8 mouse cellular contexts compared by ENCODE assay signal in the genomic region with DNA sequence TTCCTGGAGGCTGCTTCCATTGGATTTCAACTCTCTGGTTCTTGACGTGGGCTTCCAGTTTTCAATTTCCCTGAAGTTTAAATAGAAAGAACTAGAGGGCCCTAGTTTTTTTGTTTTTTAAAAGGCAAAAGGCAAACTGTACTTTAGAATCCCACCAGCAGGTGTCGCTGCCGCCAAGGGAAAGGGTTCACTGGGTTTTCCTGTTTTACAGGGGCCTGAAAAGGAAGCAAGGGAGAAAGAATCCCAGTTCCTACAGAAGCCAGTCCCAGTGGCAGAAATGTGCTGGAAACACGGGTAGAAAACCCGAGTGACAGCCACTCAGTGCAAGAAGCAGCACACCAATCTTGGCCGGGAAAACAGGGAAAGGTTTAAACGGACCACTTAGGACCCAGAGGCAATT. TPM values are rescaled to one million over a fixed set of nuclear protein-coding genes. Genes with fewer than 3 reads are reported as not detected.
DNase-seq lines count a peak whose midpoint lies in the region; ATAC-seq lines count a peak whose summit lies in the region.
"Had no signal": no experiment of that assay in that cellular context is flagged by ENCODE, and none has a peak within 500 bp of the region (broad histone marks: within the 10 kb centered on the region; RNA-seq: fewer than 3 reads in every experiment).

No protein-coding gene starts in this region.

- peak; percentile 77 for DNase-seq in MN1 (ENCODE audit: low spot score)
- peak; percentile 64 for DNase-seq in cerebellum, adult 9-11 months
- DNase-seq in gastrocnemius, postnatal 36 days: peak; percentile 78 to 80
- DNase-seq in kidney, postnatal 25 days: peak; percentile 65 to 88
- peak; percentile 72 for DNase-seq in lung, postnatal 25 days (ENCODE audit: low spot score)
- peak; percentile 70 to 92 for DNase-seq in spleen, postnatal 4 days (ENCODE audit: low spot score in 2 of 2)
- DNase-seq: liver, embryonic 13.5 days had no signal

- peak; percentile 32 for ATAC-seq in CD4-positive, CD25-positive, alpha-beta regulatory T cell, adult 4 months

- intact Hi-C loops in gastrocnemius, postnatal 36 days (cut with DNase I): loop anchor here (1.0 to 2.0 kb wide), 2 partner anchors 191 to 243 kb away; no protein-coding TSS in a partner anchor

RNA-seq across cellular contexts. Expression of a gene that starts 8.8 kb away (rescaled TPM):
- polyA plus RNA-seq in CD4-positive, CD25-positive, alpha-beta regulatory T cell, adult 4 months (2017; shearing (Covaris generic)): 10 to 100 TPM; 64.2 to 72.1 TPM
- total RNA-seq in gastrocnemius, postnatal 36 days (2021): 10 to 100 TPM; 24.7 to 26.8 TPM

RNA-seq across cellular contexts. Expression of a gene that starts 8.9 kb away (rescaled TPM):
- polyA plus RNA-seq in CD4-positive, CD25-positive, alpha-beta regulatory T cell, adult 4 months (2017; shearing (Covaris generic)): 10 to 100 TPM; 12.8 to 16.0 TPM
- 10 to 100 TPM; 28.6 to 43.1 TPM for total RNA-seq in gastrocnemius, postnatal 36 days (2021)

RNA-seq across cellular contexts. Expression of a gene that starts 48.7 kb away (rescaled TPM):
- polyA plus RNA-seq in CD4-positive, CD25-positive, alpha-beta regulatory T cell, adult 4 months (2017; shearing (Covaris generic)): 10 to 100 TPM; 40.5 to 47.2 TPM
- total RNA-seq in gastrocnemius, postnatal 36 days (2021): 10 to 100 TPM; 61.1 to 74.9 TPM

Comparison
In these comparisons a context has a peak if more than half of its experiments do, and no peak if none do; other contexts are left out.
1. Peak in every context shown above with its lines: DNase-seq and ATAC-seq.